Mouse (Mus musculus): ENCODE data around the gene Tnnc1.

Tnnc1 gene

GRCm38 (mm10) chr14:31214684-31215083 lies 6.6 kb downstream of the Tnnc1 start:
- DNase-seq (ENCODE audit: low spot score), result no peak

- no peak for DNase-seq (ENCODE audit: low spot score)
These were observed 7.3 kb downstream of the Tnnc1 start for GRCm38 (mm10) chr14:31215157-31216002.

- no peak for DNase-seq (ENCODE audit: low spot score)
These were observed 8.7 kb downstream of the Tnnc1 start, which contains the start of gene Nisch for GRCm38 (mm10) chr14:31216846-31217245. TSS of gene Nisch (minus strand) at chr14:31216946.

GRCm38 (mm10) chr14:31217666-31218065 lies 9.6 kb downstream of the Tnnc1 start, which contains the start of gene Sema3g:
TSS of gene Sema3g (plus strand) at chr14:31217860.
- no peak for DNase-seq (ENCODE audit: low spot score)

GRCm38 (mm10) chr14:31226978-31227377 lies 18.9 kb downstream of the Tnnc1 start:
- DNase-seq (ENCODE audit: low spot score), result peak; percentile 39

GRCm38 (mm10) chr14:31228234-31228633 lies 20.1 kb downstream of the Tnnc1 start:
- DNase-seq (ENCODE audit: low spot score), result no peak

GRCm38 (mm10) chr14:31230442-31230841 lies 22.3 kb downstream of the Tnnc1 start:
- DNase-seq (ENCODE audit: low spot score), result no peak

- no peak for DNase-seq (ENCODE audit: low spot score)
These were observed 24.4 kb downstream of the Tnnc1 start for GRCm38 (mm10) chr14:31232404-31233069.

- no peak for DNase-seq (ENCODE audit: low spot score)
These were observed 25.2 kb downstream of the Tnnc1 start for GRCm38 (mm10) chr14:31233070-31233995.

- peak; percentile 86 for DNase-seq (ENCODE audit: low spot score)
These were observed 26.0 kb downstream of the Tnnc1 start for GRCm38 (mm10) chr14:31233996-31234591.

GRCm38 (mm10) chr14:31237101-31237882 lies 29.2 kb downstream of the Tnnc1 start:
- no peak for DNase-seq (ENCODE audit: low spot score)

GRCm38 (mm10) chr14:31240528-31240927 lies 32.4 kb downstream of the Tnnc1 start:
- DNase-seq (ENCODE audit: low spot score), result no peak

- DNase-seq (ENCODE audit: low spot score), result no peak
These were observed 36.7 kb downstream of the Tnnc1 start for GRCm38 (mm10) chr14:31244777-31245176.

- no peak for DNase-seq (ENCODE audit: low spot score)
These were observed 37.8 kb downstream of the Tnnc1 start for GRCm38 (mm10) chr14:31245946-31246345.

GRCm38 (mm10) chr14:31248396-31248795 lies 40.3 kb downstream of the Tnnc1 start:
- no peak for DNase-seq (ENCODE audit: low spot score)

GRCm38 (mm10) chr14:31250222-31251083 lies 42.3 kb downstream of the Tnnc1 start:
- no peak for DNase-seq (ENCODE audit: low spot score)

GRCm38 (mm10) chr14:31251084-31251604 lies 43.0 kb downstream of the Tnnc1 start, which contains the start of the genes Phf7 and Bap1:
TSS of gene Phf7 (minus strand) at chr14:31251317.
TSS of gene Bap1 (plus strand) at chr14:31251450.
- DNase-seq (ENCODE audit: low spot score), result peak; percentile 78

GRCm38 (mm10) chr14:31251626-31252025 lies 43.5 kb downstream of the Tnnc1 start:
- DNase-seq (ENCODE audit: low spot score), result no peak

- no peak for DNase-seq (ENCODE audit: low spot score)
These were observed 44.0 kb downstream of the Tnnc1 start for GRCm38 (mm10) chr14:31252091-31252490.
